Mouse (Mus musculus): ENCODE results near the gene Dchs2. TPM values are rescaled to one million over a fixed set of nuclear protein-coding genes. Genes with fewer than 3 reads are reported as not detected.

Dchs2 gene
- polyA plus RNA-seq, 1 experiment from 2014 or later, result 0.14 TPM

- WGBS, result 89% methylated on average over 5 of the region's 5 CpGs
- DNase-seq (ENCODE audit: low spot score), result no peak
Observed at GRCm38 (mm10) chr3:83185527-83185926, 57.8 kb downstream of the Dchs2 start.

GRCm38 (mm10) chr3:83191271-83191670, 63.5 kb downstream of the Dchs2 start:
- no peak overlapping the region for H3K4me3 ChIP-seq
- 89% methylated on average over 2 of the region's 2 CpGs for WGBS

More at GRCm38 (mm10) chr3:83185527-83185926, 57.8 kb downstream of the Dchs2 start:
- no peaks in the 10 kb centered on the region for H3K36me3 ChIP-seq
- H3K4me3 ChIP-seq, result no peak overlapping the region
- H3K27me3 ChIP-seq (ENCODE audit: low read depth, poor library complexity, severe bottlenecking), result no peaks in the 10 kb centered on the region
- H3K4me1 ChIP-seq, result no peaks in the 10 kb centered on the region
- no peak overlapping the region for H3K27ac ChIP-seq
- H3K9me3 ChIP-seq (replicated peaks), result no peaks in the 10 kb centered on the region

GRCm38 (mm10) chr3:83192401-83192800, 64.7 kb downstream of the Dchs2 start:
- no peak for DNase-seq (ENCODE audit: low spot score)
- WGBS, result 75% methylated on average over 1 of the region's 1 CpGs
- Histone ChIP-seq H3K9me3 (replicated peaks) (no peaks in the 10 kb centered on the region), H3K36me3 (no peaks in the 10 kb centered on the region), H3K4me1 (no peaks in the 10 kb centered on the region), H3K4me3 (no peak overlapping the region), H3K27me3 (ENCODE audit: low read depth, poor library complexity, severe bottlenecking) (no peaks in the 10 kb centered on the region), H3K27ac (no peak overlapping the region)

More at GRCm38 (mm10) chr3:83191271-83191670, 63.5 kb downstream of the Dchs2 start:
- Histone ChIP-seq H3K36me3 (no peaks in the 10 kb centered on the region), H3K4me1 (no peaks in the 10 kb centered on the region), H3K27ac (no peak overlapping the region), H3K9me3 (replicated peaks) (no peaks in the 10 kb centered on the region), H3K27me3 (ENCODE audit: low read depth, poor library complexity, severe bottlenecking) (no peaks in the 10 kb centered on the region)
- no peak for DNase-seq (ENCODE audit: low spot score)

- no peaks in the 10 kb centered on the region for H3K27me3 ChIP-seq (ENCODE audit: low read depth, poor library complexity, severe bottlenecking)
Observed at GRCm38 (mm10) chr3:83194911-83195310, 67.2 kb downstream of the Dchs2 start.

GRCm38 (mm10) chr3:83201286-83201980, 73.7 kb downstream of the Dchs2 start:
- DNase-seq (ENCODE audit: low spot score), result no peak
- H3K27ac ChIP-seq, result no peak overlapping the region
- H3K36me3 ChIP-seq, result no peaks in the 10 kb centered on the region
- no peaks in the 10 kb centered on the region for H3K9me3 ChIP-seq (replicated peaks)
- no peaks in the 10 kb centered on the region; the same call in 1 of the 2 replicates for H3K27me3 ChIP-seq (ENCODE audit: low read depth, poor library complexity, severe bottlenecking)
- peaks cover 27% of the 10 kb centered on the region for H3K4me1 ChIP-seq
- WGBS, result 61% methylated on average over 4 of the region's 4 CpGs
- H3K4me3 ChIP-seq, result no peak overlapping the region

More at GRCm38 (mm10) chr3:83194911-83195310, 67.2 kb downstream of the Dchs2 start:
- Histone ChIP-seq H3K4me1 (peaks cover 9% of the 10 kb centered on the region), H3K27ac (no peak overlapping the region), H3K4me3 (no peak overlapping the region), H3K36me3 (no peaks in the 10 kb centered on the region), H3K9me3 (replicated peaks) (no peaks in the 10 kb centered on the region)
- WGBS, result 86% methylated on average over 5 of the region's 5 CpGs
- DNase-seq (ENCODE audit: low spot score), result no peak

- DNase-seq (ENCODE audit: low spot score), result no peak
- no peaks in the 10 kb centered on the region; the same call in 1 of the 2 replicates for H3K27me3 ChIP-seq (ENCODE audit: low read depth, poor library complexity, severe bottlenecking)
- H3K4me3 ChIP-seq, result no peak overlapping the region
- no peaks in the 10 kb centered on the region for H3K36me3 ChIP-seq
- peaks cover 19% of the 10 kb centered on the region for H3K4me1 ChIP-seq
- WGBS, result 48% methylated on average over 8 of the region's 8 CpGs
- no peak overlapping the region for H3K27ac ChIP-seq
- H3K9me3 ChIP-seq (replicated peaks), result no peaks in the 10 kb centered on the region
Observed at GRCm38 (mm10) chr3:83205073-83205668, 77.4 kb downstream of the Dchs2 start.

GRCm38 (mm10) chr3:83209646-83210045, 81.9 kb downstream of the Dchs2 start:
- no peak for DNase-seq (ENCODE audit: low spot score)
- H3K36me3 ChIP-seq, result no peaks in the 10 kb centered on the region
- 81% methylated on average over 9 of the region's 9 CpGs for WGBS
- no peaks in the 10 kb centered on the region for H3K9me3 ChIP-seq (replicated peaks)
- peaks cover 11% of the 10 kb centered on the region for H3K4me1 ChIP-seq
- H3K27ac ChIP-seq, result no peak overlapping the region; the same call in 1 of the 2 replicates
- H3K27me3 ChIP-seq (ENCODE audit: low read depth, poor library complexity, severe bottlenecking), result no peaks in the 10 kb centered on the region; the same call in 1 of the 2 replicates
- no peak overlapping the region for H3K4me3 ChIP-seq

- Histone ChIP-seq H3K9me3 (replicated peaks) (no peaks in the 10 kb centered on the region), H3K4me1 (peaks cover 11% of the 10 kb centered on the region), H3K27me3 (ENCODE audit: low read depth, poor library complexity, severe bottlenecking) (no peaks in the 10 kb centered on the region), H3K4me3 (no peak overlapping the region), H3K27ac (no peak overlapping the region), H3K36me3 (no peaks in the 10 kb centered on the region)
- no peak for DNase-seq (ENCODE audit: low spot score)
- 76% methylated on average over 4 of the region's 4 CpGs for WGBS
Observed at GRCm38 (mm10) chr3:83210210-83210609, 82.5 kb downstream of the Dchs2 start.

GRCm38 (mm10) chr3:83211939-83212338, 84.2 kb downstream of the Dchs2 start:
- 65% methylated on average over 5 of the region's 5 CpGs for whole genome bisulfite sequencing
- DNase-seq (ENCODE audit: low spot score), result no peak
- peaks cover 11% of the 10 kb centered on the region for H3K4me1 ChIP-seq
- no peak overlapping the region for H3K27ac ChIP-seq
- no peaks in the 10 kb centered on the region for H3K9me3 ChIP-seq (replicated peaks)
- no peak overlapping the region for H3K4me3 ChIP-seq
- H3K36me3 ChIP-seq, result no peaks in the 10 kb centered on the region
- no peaks in the 10 kb centered on the region for H3K27me3 ChIP-seq (ENCODE audit: low read depth, poor library complexity, severe bottlenecking)

- Histone ChIP-seq H3K4me1 (peaks cover 11% of the 10 kb centered on the region), H3K36me3 (no peaks in the 10 kb centered on the region), H3K27me3 (ENCODE audit: low read depth, poor library complexity, severe bottlenecking) (no peaks in the 10 kb centered on the region), H3K27ac (no peak overlapping the region), H3K4me3 (no peak overlapping the region), H3K9me3 (replicated peaks) (no peaks in the 10 kb centered on the region)
- 83% methylated on average over 7 of the region's 7 CpGs for WGBS
- DNase-seq (ENCODE audit: low spot score), result no peak
Observed at GRCm38 (mm10) chr3:83212578-83212977, 84.8 kb downstream of the Dchs2 start.

GRCm38 (mm10) chr3:83218059-83218458, 90.3 kb downstream of the Dchs2 start:
- Histone ChIP-seq H3K36me3 (no peaks in the 10 kb centered on the region), H3K27me3 (ENCODE audit: low read depth, poor library complexity, severe bottlenecking) (no peaks in the 10 kb centered on the region), H3K4me1 (no peaks in the 10 kb centered on the region; the same call in 1 of the 2 replicates), H3K9me3 (replicated peaks) (no peaks in the 10 kb centered on the region), H3K4me3 (no peak overlapping the region), H3K27ac (no peak overlapping the region)
- 90% methylated on average over 4 of the region's 4 CpGs for WGBS
- no peak for DNase-seq (ENCODE audit: low spot score)

- WGBS, result 84% methylated on average over 2 of the region's 2 CpGs
Observed at GRCm38 (mm10) chr3:83220101-83220500, 92.4 kb downstream of the Dchs2 start.

GRCm38 (mm10) chr3:83222125-83222524, 94.4 kb downstream of the Dchs2 start:
- H3K27ac ChIP-seq, result no peak overlapping the region
- WGBS, result 73% methylated on average over 5 of the region's 5 CpGs
- no peak for DNase-seq (ENCODE audit: low spot score)
- no peaks in the 10 kb centered on the region for H3K27me3 ChIP-seq (ENCODE audit: low read depth, poor library complexity, severe bottlenecking)
- no peak overlapping the region for H3K4me3 ChIP-seq
- H3K9me3 ChIP-seq (replicated peaks), result no peaks in the 10 kb centered on the region
- H3K4me1 ChIP-seq, result no peaks in the 10 kb centered on the region; the same call in 1 of the 2 replicates
- no peaks in the 10 kb centered on the region for H3K36me3 ChIP-seq

More at GRCm38 (mm10) chr3:83220101-83220500, 92.4 kb downstream of the Dchs2 start:
- no peaks in the 10 kb centered on the region for H3K36me3 ChIP-seq
- H3K4me3 ChIP-seq, result no peak overlapping the region
- no peak overlapping the region for H3K27ac ChIP-seq
- H3K27me3 ChIP-seq (ENCODE audit: low read depth, poor library complexity, severe bottlenecking), result no peaks in the 10 kb centered on the region
- H3K4me1 ChIP-seq, result no peaks in the 10 kb centered on the region; the same call in 1 of the 2 replicates
- DNase-seq (ENCODE audit: low spot score), result peak; percentile 4
- no peaks in the 10 kb centered on the region for H3K9me3 ChIP-seq (replicated peaks)

All from limb, embryonic 10.5 days (tissue).